ENCODE assay signal across 16 mouse cellular contexts in the genomic region with DNA sequence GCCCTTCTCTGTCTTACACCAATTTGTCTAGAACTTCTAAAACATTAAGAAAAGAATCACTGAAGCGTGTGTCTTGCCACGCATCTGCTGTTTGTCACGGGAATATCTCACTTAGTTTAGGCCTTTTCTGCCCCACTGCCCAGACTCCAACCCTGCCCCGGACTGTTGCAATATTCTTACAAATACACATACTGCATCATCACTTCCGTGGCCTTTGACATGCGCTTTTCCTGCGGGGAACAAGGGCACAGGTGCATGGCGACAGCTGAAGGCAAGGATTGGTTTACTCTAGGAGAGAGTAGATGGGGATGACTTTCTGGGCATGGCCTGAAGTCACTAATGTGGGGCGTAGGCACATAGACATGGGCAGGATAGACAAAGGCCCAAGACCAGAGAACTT. TPM values are rescaled to one million over a fixed set of nuclear protein-coding genes. Genes with fewer than 3 reads are reported as not detected.
DNase-seq lines count a peak whose midpoint lies in the region; ATAC-seq and TF ChIP-seq lines count a peak whose summit lies in the region.
"Had no signal": no experiment of that assay in that cellular context is flagged by ENCODE, and none has a peak within 500 bp of the region (broad histone marks: within the 10 kb centered on the region; RNA-seq: fewer than 3 reads in every experiment).

No protein-coding gene starts in this region.

- H3K27me3 ChIP-seq in heart, embryonic 12.5 days (replicated peaks), result no peaks in the 10 kb centered on the region
- H3K27me3 ChIP-seq in liver, embryonic 12.5 days (replicated peaks), result no peaks in the 10 kb centered on the region
- no peaks in the 10 kb centered on the region for H3K27me3 ChIP-seq in small intestine, adult 2 months (ENCODE audit: control insufficient read depth, insufficient read depth, low read length)
- H3K27me3 ChIP-seq: limb, embryonic 15.5 days had no signal

- no peak for TF ChIP-seq CTCF in small intestine, adult 2 months (IDR thresholded peaks at IDR 0.05; ENCODE audit: extremely low read depth, insufficient read length, insufficient replicate concordance, low read depth, low read length)

- no peak for TF ChIP-seq POLR2A in small intestine, adult 2 months (IDR thresholded peaks at IDR 0.05; ENCODE audit: low read depth, low read length)

- intact Hi-C loops in heart, postnatal 14 days (cut with DNase I), result no loop called here

- no peak for ATAC-seq in heart, embryonic 12.5 days (ENCODE audit: insufficient number of reproducible peaks, low FRiP score)
- ATAC-seq in granulocyte monocyte progenitor cell, adult 5-6 weeks (replicated peaks; ENCODE audit: poor library complexity, severe bottlenecking), result peak; percentile 13
- ATAC-seq in liver, embryonic 12.5 days, result no peak
- ATAC-seq: forebrain, embryonic 14.5 days; hindbrain, postnatal 0 days had no signal

- no peak overlapping the region for H3K9ac ChIP-seq in heart, embryonic 12.5 days
- H3K9ac ChIP-seq in liver, embryonic 12.5 days, result no peak overlapping the region
- H3K9ac ChIP-seq: limb, embryonic 15.5 days had no signal

- H3K4me2 ChIP-seq in heart, embryonic 12.5 days, result no peak overlapping the region
- H3K4me2 ChIP-seq in liver, embryonic 12.5 days, result no peak overlapping the region
- H3K4me2 ChIP-seq: limb, embryonic 15.5 days had no signal

- no peak for DNase-seq in heart, postnatal 14 days
- DNase-seq in spleen, adult 18-20 months, result no peak
- no peak for DNase-seq in kidney, postnatal 14 days
- no peak for DNase-seq in frontal cortex, postnatal 14 days (ENCODE audit: low spot score in 2 of 2)
- DNase-seq: adrenal gland, adult 8-10 months; cerebellum, adult 18-20 months; cerebellum, postnatal 36 days had no signal

- H3K9me3 ChIP-seq in heart, embryonic 12.5 days (replicated peaks), result no peaks in the 10 kb centered on the region
- no peaks in the 10 kb centered on the region for H3K9me3 ChIP-seq in liver, embryonic 12.5 days (replicated peaks)
- H3K9me3 ChIP-seq: limb, embryonic 15.5 days had no signal

- H3K4me3 ChIP-seq in heart, embryonic 12.5 days, result no peak overlapping the region
- no peak overlapping the region for H3K4me3 ChIP-seq in liver, embryonic 12.5 days
- no peak overlapping the region for H3K4me3 ChIP-seq in small intestine, adult 2 months (ENCODE audit: low read depth, low read length)
- H3K4me3 ChIP-seq: erythroblast, embryonic 14.5 days; limb, embryonic 15.5 days had no signal

- H3K4me1 ChIP-seq in heart, embryonic 12.5 days (replicated peaks), result peaks cover 25% of the 10 kb centered on the region
- H3K4me1 ChIP-seq in liver, embryonic 12.5 days, result peaks cover 44% of the 10 kb centered on the region
- peaks cover 22% of the 10 kb centered on the region; the same call in 1 of the 2 replicates for H3K4me1 ChIP-seq in small intestine, adult 2 months (ENCODE audit: control insufficient read depth, insufficient read depth, insufficient read length, low read length)
- H3K4me1 ChIP-seq: limb, embryonic 15.5 days had no signal

- no peaks in the 10 kb centered on the region for H3K36me3 ChIP-seq in heart, embryonic 12.5 days
- no peaks in the 10 kb centered on the region for H3K36me3 ChIP-seq in liver, embryonic 12.5 days
- no peaks in the 10 kb centered on the region for H3K36me3 ChIP-seq in small intestine, adult 2 months (ENCODE audit: control insufficient read depth, insufficient read depth, low read length)
- H3K36me3 ChIP-seq: limb, embryonic 15.5 days had no signal

- peak overlapping the region; percentile 67 for H3K27ac ChIP-seq in heart, embryonic 12.5 days (ENCODE audit: poor library complexity, severe bottlenecking)
- peak overlapping the region; percentile 55; the same call in 1 of the 2 replicates for H3K27ac ChIP-seq in liver, embryonic 12.5 days
- H3K27ac ChIP-seq in small intestine, adult 2 months (ENCODE audit: insufficient read depth, low read depth, low read length), result peak overlapping the region; percentile 90
- H3K27ac ChIP-seq: hindbrain, postnatal 0 days; limb, embryonic 15.5 days had no signal

- 92% methylated on average over 9 of the region's 9 CpGs for WGBS in heart, embryonic 12.5 days
- WGBS in liver, embryonic 12.5 days (ENCODE audit: insufficient replicate concordance), result 83% methylated on average over 9 of the region's 9 CpGs
- WGBS in small intestine, adult 2 months, result 42% methylated on average over 9 of the region's 9 CpGs

RNA-seq across cellular contexts. Expression of a gene that starts 31.6 kb away (rescaled TPM):
- polyA plus RNA-seq in heart, embryonic 12.5 days (2016; fragmentation: Nextera tagmentation; extraction: Ambion mirVana), result 3.2 and 3.6 TPM in 2 replicates
- total RNA-seq in heart, postnatal 14 days (2021), result 10 to 100 TPM; 21.5 to 22.8 TPM
- not detected in 2 replicates for total RNA-seq in granulocyte monocyte progenitor cell, adult 5-6 weeks (2014; fragmentation: Nextera tagmentation)
- not detected in 2 replicates for total RNA-seq in granulocyte monocyte progenitor cell, adult 5-6 weeks (2017)
- polyA plus RNA-seq in liver, embryonic 12.5 days (2016; fragmentation: Nextera tagmentation; extraction: Ambion mirVana), result 26.7 and 28.6 TPM in 2 replicates
- polyA plus RNA-seq in small intestine, adult 2 months (2012; rRNA removed), result 3.4 and 8.9 TPM in 2 replicates
- total RNA-seq: megakaryocyte-erythroid progenitor cell, adult 5-6 weeks had no signal

RNA-seq across cellular contexts. Expression of a gene that starts 50.4 kb away (rescaled TPM):
- polyA plus RNA-seq in heart, embryonic 12.5 days (2016; fragmentation: Nextera tagmentation; extraction: Ambion mirVana), result 35.5 and 37.9 TPM in 2 replicates
- 10 to 100 TPM; 36.8 to 44.0 TPM for total RNA-seq in heart, postnatal 14 days (2021)
- total RNA-seq in granulocyte monocyte progenitor cell, adult 5-6 weeks (2014; fragmentation: Nextera tagmentation), result 19.0 and 33.8 TPM in 2 replicates
- 40.7 and 47.4 TPM in 2 replicates for total RNA-seq in granulocyte monocyte progenitor cell, adult 5-6 weeks (2017)
- 29.1 and 31.7 TPM in 2 replicates for polyA plus RNA-seq in liver, embryonic 12.5 days (2016; fragmentation: Nextera tagmentation; extraction: Ambion mirVana)
- 7.6 and 21.2 TPM in 2 replicates for polyA plus RNA-seq in small intestine, adult 2 months (2012; rRNA removed)
